Mouse (Mus musculus) T-helper 17 cell (primary cell): ENCODE results near the gene Dhrs7c.

Source experiments
- in situ Hi-C, 2 experiments: fragments of 300-600 bp; cut with MboI, MseI; formaldehyde crosslinking; loops; 1 replicate in 1 of 2; 2 replicates in 1 of 2; pipeline ENCODE4 v1.15.1; 2025; ENCODE audit warnings: high pct_unique_total_duplicates in 2 of 2

Dhrs7c gene

GRCm38 (mm10) chr11:67839810-67840209, 41.8 kb downstream of the Dhrs7c start:
- in situ Hi-C loops = no loop called here

DNA sequence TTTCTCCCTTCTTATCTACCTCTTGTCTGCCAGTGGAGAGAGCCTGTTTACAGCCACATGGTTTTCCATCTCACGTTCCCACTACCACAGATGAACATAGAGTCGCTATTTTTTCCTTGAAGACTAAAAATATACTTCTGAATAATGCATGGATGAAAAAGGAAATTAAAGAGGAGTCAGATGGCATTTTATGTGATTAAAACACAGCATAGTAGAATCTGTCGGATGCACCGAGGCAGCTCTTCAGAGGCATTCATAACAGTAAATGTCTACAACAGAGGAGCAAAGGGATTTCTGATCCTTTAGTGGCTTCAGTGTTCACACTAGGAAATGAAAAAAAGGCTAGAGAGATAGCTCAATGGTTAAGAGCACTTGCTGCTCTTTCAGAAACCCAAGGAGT, 47.2 kb downstream of the Dhrs7c start:
- in situ Hi-C loops = no loop called here

DNA sequence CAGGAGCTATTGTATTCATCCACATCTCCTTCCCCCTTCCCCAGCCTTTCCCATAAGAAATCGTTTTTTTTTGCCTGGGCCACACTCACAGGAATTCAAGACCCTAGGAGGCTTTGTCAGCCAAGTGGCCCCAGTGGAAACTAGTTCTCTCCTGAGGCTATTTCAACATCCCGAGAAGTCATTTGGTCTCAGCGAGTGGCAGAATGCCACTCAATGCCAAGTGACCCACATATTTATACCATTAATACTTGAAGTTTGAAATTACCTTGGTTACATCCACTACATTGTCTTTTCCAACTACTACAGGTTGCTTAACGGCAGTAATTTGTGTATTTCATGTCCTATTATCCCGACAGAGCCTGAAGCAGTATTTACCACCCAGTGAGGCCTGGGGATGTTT, 53.8 kb downstream of the Dhrs7c start:
- in situ Hi-C loops = loop anchor here in 1 of 2 experiments (10.0 kb wide), 1 partner anchor 827 kb away; the partner anchor contains the start of gene Tmem220

GRCm38 (mm10) chr11:67853996-67854395, 56.0 kb downstream of the Dhrs7c start:
- in situ Hi-C loops = loop anchor here in 1 of 2 experiments (10.0 kb wide), 1 partner anchor 829 kb away; the partner anchor contains the start of gene Tmem220

DNA sequence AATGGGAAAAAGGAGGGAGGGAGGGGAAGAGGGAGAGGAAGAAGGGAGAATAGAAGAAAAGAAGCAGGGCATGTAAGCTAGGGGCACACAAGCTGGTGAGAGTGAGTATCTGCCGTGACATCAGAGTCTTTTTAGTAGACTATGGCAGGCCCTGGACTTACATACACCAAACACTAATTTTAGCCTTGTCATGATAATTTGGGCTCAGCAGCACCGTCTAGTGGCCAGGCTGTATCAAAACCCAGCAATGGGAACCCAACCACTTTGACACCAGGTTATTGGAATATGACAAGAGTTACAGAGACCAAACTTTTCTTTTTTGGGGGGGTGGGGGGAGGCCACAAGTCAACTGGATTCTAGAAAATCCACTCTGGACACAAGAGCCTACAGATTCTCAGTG, 57.0 kb downstream of the Dhrs7c start:
- in situ Hi-C loops = loop anchor here in 1 of 2 experiments (10.0 kb wide), 1 partner anchor 830 kb away; the partner anchor contains the start of gene Tmem220

- in situ Hi-C loops = loop anchor here in 1 of 2 experiments (10.0 kb wide), 1 partner anchor 834 kb away; the partner anchor contains the start of gene Tmem220
Observed at GRCm38 (mm10) chr11:67858518-67858917, 60.5 kb downstream of the Dhrs7c start.

DNA sequence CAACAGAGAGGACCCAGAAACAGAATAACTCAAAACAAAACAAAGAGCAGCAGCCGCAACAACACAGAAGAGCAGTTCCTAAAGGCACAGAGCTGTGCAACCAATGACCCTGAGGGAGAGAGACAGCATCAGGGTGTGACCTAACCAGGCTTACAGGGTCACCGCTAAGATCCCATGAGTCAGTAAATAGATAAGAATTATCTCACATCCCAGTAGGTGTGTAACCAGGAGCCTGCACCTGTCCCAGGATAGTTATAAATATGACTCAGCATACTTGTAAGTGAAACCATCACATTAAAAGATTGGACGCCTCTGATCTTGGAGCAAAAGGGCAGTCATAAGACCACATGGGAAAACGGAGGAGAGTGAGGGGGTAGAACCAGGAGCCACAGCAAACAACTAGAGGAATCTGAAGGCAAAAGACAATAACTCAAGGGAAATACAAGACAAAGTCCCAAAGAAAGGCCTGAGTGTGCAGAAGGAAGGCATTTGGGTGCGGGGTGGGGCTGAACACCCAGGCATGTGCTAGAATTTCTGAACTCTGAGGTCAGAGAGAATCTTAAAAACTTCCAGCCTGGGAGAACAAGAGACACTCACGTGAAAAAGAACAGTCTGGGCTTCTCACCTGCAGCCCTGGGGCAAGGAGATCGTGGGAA, 62.9 kb downstream of the Dhrs7c start:
- in situ Hi-C loops = no loop called here

- in situ Hi-C loops = no loop called here
Observed at GRCm38 (mm10) chr11:67861399-67861838, 63.4 kb downstream of the Dhrs7c start.

DNA sequence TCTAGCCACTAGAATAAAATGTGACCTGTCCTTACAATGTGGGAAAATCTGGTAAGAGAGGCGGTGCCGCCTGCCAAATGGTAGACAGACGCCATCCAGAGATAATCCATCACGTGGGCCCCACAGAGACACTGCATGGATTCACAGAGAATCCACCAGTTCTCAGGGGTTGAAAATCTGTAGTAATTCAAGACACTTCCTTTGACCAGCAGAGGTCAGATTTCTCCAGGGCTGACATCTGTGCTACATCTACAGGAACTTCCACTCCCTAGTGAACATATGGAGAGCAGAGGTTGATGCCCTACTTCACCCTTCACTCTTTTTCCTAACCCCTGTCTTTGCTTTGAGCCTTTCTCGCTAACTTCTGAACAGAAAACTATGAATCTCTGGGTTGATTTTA, 67.1 kb downstream of the Dhrs7c start:
- in situ Hi-C loops = no loop called here
